Mouse (Mus musculus) heart, postnatal 25 days (tissue): ENCODE results near the gene Gjb5. TPM values are rescaled to one million over a fixed set of nuclear protein-coding genes. Genes with fewer than 3 reads are reported as not detected.

Experiments
- DNase-seq: peaks from one replicate; pipeline ENCODE4 v3.0.0; 2022; ENCODE audit warnings: low spot score
- intact Hi-C: fragments of 180-260 bp; cut with DNase I; formaldehyde crosslinking; loops from one replicate; pipeline ENCODE4 v1.15.1; 2025
- total RNA-seq, 2 experiments: library from RNA; stranded (reverse); gene quantifications; 2 replicates each; pipeline ENCODE4 v1.2.3; 2021

The Gjb5 gene
- under 1 TPM in 1 of 2 experiments, not detected in 1; 0.45 TPM for total RNA-seq

DNA sequence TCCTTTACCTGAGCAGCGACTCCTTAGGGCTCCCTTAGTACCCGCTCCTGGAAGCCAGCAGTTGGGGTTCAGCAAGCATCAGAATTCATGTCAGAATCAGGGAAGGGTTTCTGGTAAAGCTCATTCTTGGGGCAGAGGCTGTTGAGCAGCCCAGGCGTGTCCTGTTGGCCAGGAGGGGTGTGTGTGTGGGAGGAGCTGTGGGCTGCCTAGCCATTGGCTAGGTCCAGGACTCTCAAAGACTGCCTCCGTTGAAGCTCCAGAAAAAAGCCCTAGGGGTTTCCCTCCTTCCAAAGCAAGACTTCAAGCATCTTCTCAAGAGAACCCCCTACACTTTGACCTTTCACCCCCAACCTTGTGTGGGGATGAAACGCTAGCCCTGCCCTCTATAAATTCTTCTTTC is at the start of gene Gjb5:
Gjb5 (minus strand) TSS at position 164 of the 400 bp plus-strand sequence.
- DNase-seq = no peak
- intact Hi-C loops = no loop called here

- no peak for DNase-seq
- intact Hi-C loops = no loop called here
Observed at GRCm38 (mm10) chr4:127402614-127403013, 44.6 kb upstream of the Gjb5 start.

GRCm38 (mm10) chr4:127402166-127402565 is 44.2 kb upstream of the Gjb5 start:
- intact Hi-C loops = no loop called here
- DNase-seq = no peak

DNA sequence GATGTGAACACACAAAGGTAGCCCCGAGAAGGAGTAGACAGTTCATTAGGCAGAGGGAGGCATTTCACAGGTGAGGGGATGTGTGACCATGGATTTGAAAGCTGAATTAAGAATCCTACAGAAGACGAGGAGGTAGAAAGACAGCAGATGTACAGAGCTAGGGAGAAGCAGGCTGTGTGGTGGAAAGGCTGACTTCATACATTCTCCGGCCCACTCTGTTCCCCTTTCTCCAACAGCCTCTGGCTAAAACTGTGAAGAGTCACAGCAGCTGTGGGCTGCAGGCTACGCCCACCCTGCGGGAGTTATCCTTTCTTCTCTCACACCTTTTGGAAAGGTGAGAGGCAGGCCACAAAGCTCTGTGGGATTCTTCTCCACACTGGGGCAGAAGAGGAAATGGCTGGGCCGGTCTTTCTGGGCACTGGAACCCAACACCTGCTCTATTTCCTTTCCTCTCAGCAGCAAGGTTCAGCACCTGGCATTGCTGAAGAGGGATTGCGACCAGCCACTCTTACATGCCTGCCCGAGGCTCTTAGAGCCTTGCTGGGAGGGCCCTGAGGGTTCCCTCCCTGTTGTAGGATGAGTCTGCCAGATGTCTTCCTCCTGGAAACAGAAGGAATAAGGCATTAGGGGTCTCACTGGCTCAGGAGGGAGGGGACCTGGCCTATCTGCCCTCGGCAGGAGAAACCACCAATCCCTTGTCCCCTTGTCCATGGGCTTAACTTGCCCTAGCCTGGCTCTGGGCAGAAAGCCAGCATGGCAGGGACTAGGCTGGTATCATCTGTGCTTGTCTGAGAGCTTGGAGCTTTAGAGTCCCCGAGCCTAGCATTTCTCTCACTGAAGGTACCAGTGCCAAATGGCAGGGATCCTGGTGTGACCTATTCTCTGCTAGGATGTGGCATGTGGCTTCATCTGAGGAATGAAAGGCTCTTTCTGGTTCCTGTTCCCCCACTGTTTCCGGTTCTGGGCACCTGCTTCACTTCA is 42.5 kb upstream of the Gjb5 start:
- no peak for DNase-seq
- intact Hi-C loops = no loop called here

DNA sequence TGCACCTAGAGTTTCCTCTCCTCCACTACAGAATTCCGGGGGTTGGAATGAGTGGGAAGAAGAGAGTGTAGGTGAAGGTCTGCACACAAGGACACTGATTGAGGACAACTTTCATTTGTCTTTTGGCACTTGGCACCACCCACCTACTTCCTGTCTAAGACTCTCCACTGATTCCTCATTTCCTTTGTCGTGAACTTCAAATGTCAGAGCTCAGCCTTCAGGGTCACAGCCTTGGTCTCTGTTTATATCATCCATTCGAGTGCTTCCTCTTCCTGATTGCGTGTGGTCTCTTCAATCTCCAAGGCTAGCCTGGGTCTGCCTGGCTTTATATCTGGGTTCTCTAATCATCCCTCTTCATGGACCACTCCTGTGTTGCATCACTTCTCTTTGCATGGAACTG is 37.6 kb upstream of the Gjb5 start:
- no peak for DNase-seq
- intact Hi-C loops = no loop called here

GRCm38 (mm10) chr4:127389645-127390044 is 31.7 kb upstream of the Gjb5 start:
- intact Hi-C loops = no loop called here

DNA sequence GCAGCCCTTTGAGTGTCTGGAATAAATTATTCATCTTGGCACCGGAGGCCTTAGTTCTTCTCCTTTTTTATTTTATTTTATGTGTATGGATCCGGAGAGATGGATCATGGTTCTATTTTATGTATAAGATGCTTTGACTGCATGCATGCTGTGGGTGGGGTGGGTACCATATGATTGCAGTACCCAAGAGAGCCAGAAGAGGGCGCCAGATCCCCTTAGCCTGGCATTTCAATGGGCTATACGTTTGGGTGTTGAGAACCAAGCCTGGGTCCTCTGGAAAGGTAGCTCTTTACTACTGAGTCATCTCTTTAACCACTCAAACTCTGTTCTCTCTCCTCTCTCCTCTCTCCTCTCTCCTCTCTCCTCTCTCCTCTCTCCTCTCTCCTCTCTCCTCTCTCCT is 19.4 kb upstream of the Gjb5 start:
- DNase-seq = no peak
- intact Hi-C loops = no loop called here

More at GRCm38 (mm10) chr4:127389645-127390044, 31.7 kb upstream of the Gjb5 start:
- DNase-seq = no peak

- no peak for DNase-seq
- intact Hi-C loops = no loop called here
Observed at GRCm38 (mm10) chr4:127375541-127376177, 17.7 kb upstream of the Gjb5 start.

- no peak for DNase-seq
- intact Hi-C loops = no loop called here
Observed at GRCm38 (mm10) chr4:127374645-127375044, 16.7 kb upstream of the Gjb5 start.

GRCm38 (mm10) chr4:127373491-127373890 is 15.5 kb upstream of the Gjb5 start:
- intact Hi-C loops = no loop called here
- DNase-seq = no peak

- peak; percentile 28 for DNase-seq
- intact Hi-C loops = no loop called here
Observed at GRCm38 (mm10) chr4:127371546-127371945, 13.6 kb upstream of the Gjb5 start.

DNA sequence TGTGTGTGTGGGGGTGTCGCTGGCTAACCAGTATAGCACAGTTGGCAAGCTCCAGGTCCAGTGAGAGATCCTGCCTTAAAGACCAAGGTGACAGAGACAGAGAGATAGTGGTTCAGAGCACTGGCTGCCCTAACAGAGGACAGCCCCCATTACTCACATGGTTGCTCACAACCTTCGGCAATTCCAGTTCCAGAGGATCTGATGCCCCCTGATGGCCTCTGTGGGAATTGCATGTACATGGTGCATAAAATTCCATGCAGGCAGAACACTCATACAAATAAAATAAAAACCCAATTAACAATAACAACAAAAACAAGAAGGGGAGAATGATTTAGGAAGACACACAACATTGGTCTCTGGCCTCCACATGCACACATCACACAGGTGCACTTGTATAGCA is 12.5 kb upstream of the Gjb5 start:
- no peak for DNase-seq

DNA sequence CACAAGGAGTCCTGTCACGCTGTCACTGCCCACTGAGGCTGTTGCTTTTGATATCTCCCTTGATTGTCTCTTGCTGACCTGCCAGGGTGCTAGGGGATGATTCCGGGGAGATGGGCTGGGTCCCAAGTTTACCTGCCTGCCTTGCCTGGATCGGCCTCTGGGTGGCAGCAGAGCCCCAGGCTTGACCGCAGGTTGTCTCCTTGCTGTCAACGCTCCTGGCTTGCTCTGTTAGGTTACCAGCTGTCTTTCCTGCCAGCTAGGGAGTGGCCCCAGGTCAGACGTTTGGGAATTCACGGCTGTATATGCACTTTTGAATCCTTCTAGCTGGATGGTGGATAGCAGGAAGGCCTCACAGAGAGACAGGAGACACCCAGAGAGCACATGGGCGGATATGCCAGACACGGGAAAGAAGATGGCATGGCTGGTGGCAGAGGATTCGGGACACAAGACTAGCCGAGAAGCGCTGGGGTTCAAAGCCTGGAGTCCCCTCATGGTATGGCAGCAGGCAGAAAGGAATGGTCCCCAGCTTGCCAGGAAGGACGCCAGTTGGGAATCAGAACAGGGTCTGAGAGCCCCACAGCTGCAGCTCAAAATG is 10.5 kb upstream of the Gjb5 start:
- no peak for DNase-seq
- intact Hi-C loops = loop anchor here (1.0 to 10.0 kb wide), 3 partner anchors 67 to 1176 kb away; no protein-coding TSS in a partner anchor

More for the DNA sequence above, 12.5 kb upstream of the Gjb5 start:
- intact Hi-C loops = no loop called here

DNA sequence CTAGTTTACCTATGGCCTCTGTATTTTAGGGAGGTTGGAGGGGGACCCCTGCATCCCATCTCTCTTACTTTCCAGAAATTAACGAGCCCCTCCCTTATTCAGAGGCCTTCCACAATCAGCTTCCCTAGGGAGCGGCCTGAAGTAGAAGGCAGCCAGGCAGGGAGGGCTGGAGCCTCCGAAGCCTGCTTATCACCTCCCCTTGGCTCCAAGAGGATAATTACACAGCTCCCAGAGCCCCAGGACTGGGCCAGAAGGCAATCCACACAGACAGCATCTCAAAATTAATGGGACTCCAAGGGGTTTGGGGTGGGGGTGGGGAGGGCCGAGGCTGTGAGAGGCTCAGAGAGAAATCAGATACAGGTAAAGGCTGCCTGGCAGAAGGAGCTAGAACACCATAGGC is 7.9 kb upstream of the Gjb5 start:
- DNase-seq = no peak
- intact Hi-C loops = loop anchor here (10.0 kb wide), 1 partner anchor 1179 kb away; no protein-coding TSS in a partner anchor

DNA sequence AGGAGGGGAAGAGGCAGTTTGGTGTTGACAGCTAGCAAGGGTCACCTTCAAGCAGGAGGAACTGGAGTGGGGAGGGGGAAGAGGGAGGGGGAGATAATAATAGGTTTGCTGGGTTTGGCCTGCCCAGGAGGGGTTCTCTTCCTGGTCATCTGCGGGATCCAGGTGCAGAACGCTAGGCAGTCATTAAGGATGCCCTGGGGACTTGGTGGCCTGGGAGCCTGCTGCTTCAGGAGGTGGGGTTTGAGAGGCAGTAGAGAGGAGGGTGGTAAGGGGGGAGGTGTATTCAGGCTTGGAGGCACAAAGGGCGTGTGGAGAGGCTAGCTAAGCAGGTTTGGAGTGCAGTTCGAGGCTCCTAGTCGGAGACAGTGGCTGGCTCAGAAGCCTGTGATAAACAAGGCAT is 7.5 kb upstream of the Gjb5 start:
- intact Hi-C loops = loop anchor here (10.0 kb wide), 1 partner anchor 1179 kb away; no protein-coding TSS in a partner anchor
- DNase-seq = no peak

GRCm38 (mm10) chr4:127364431-127364830 is 6.5 kb upstream of the Gjb5 start:
- DNase-seq = no peak
- intact Hi-C loops = loop anchor here (10.0 kb wide), 1 partner anchor 1180 kb away; no protein-coding TSS in a partner anchor

GRCm38 (mm10) chr4:127363331-127363730 is 5.3 kb upstream of the Gjb5 start:
- no peak for DNase-seq
- intact Hi-C loops = loop anchor here (10.0 kb wide), 1 partner anchor 1181 kb away; no protein-coding TSS in a partner anchor

DNA sequence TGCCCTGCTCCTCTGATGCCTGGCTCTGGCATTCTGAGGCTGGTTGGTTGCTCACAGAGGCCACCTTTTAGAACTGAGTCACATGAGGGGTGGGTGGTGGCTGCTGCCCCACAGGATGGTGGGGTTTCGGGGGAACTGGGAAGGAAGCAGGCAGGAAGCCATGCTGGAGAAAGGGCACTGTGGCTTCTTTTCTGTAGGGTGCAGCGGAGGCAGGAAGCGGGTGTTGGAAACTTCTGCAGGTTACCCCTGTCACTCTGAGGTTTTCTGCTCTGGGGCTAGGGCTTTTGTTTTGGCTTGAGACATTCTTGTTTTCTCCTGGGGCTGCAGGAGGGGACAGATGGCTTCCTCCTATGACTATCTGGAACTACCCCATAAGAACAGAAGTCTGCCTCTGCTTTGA is 4.5 kb upstream of the Gjb5 start:
- intact Hi-C loops = loop anchor here (10.0 kb wide), 1 partner anchor 1182 kb away; no protein-coding TSS in a partner anchor

GRCm38 (mm10) chr4:127354506-127355485 is 3.2 kb downstream of the Gjb5 start:
- intact Hi-C loops = no loop called here
- peak; percentile 21 for DNase-seq

More for the DNA sequence above, 4.5 kb upstream of the Gjb5 start:
- no peak for DNase-seq
